8 mouse cellular contexts compared by ENCODE assay signal in genomic region chr2:28387422-28387836, GRCm38 (mm10). TPM values are rescaled to one million over a fixed set of nuclear protein-coding genes. Genes with fewer than 3 reads are reported as not detected.
DNase-seq lines count a peak whose midpoint lies in the region; ATAC-seq and TF ChIP-seq lines count a peak whose summit lies in the region.

No protein-coding gene starts in this region.

- no peak overlapping the region for H3K9ac ChIP-seq in midbrain, embryonic 13.5 days (replicated peaks)
- 0 out of 2 replicates have a peak overlapping the region, but pooled peaks have one; percentile 13 for H3K9ac ChIP-seq in stomach, postnatal 0 days (ENCODE audit: low read length)

- peak overlapping the region; percentile 61 for H3K27ac ChIP-seq in midbrain, embryonic 13.5 days
- 0 out of 2 replicates have a peak overlapping the region, but pooled peaks have one; percentile 18 for H3K27ac ChIP-seq in stomach, postnatal 0 days (replicated peaks)

- DNase-seq in cerebellum, postnatal 25 days, result peak; percentile 95 to 96
- DNase-seq in heart, adult 8-10 months (ENCODE audit: low spot score), result peak; percentile 11
- DNase-seq in layer of hippocampus, adult 18-20 months (ENCODE audit: low spot score in 2 of 2), result peak; percentile 63 to 73
- no peak for DNase-seq in stomach, postnatal 0 days (ENCODE audit: low spot score)
- DNase-seq in adrenal gland, postnatal 14 days, result no peak
- no peak for DNase-seq in c-Kit-positive CD71-positive TER-119-positive erythroid progenitor cells, embryonic 14.5 days (ENCODE audit: low spot score)

- no peaks in the 10 kb centered on the region for H3K9me3 ChIP-seq in midbrain, embryonic 13.5 days
- H3K9me3 ChIP-seq in stomach, postnatal 0 days (ENCODE audit: control insufficient read depth, low read length), result no peaks in the 10 kb centered on the region

- H3K36me3 ChIP-seq in midbrain, embryonic 13.5 days, result no peaks in the 10 kb centered on the region
- no peaks in the 10 kb centered on the region for H3K36me3 ChIP-seq in stomach, postnatal 0 days (ENCODE audit: control insufficient read depth, insufficient read depth, low read length)

- TF ChIP-seq EP300 in stomach, postnatal 0 days (optimal IDR thresholded peaks at IDR 0.05), result no peak

- TF ChIP-seq CTCF in stomach, postnatal 0 days (IDR thresholded peaks at IDR 0.05; ENCODE audit: low read depth), result no peak

- no peak overlapping the region for H3K4me3 ChIP-seq in midbrain, embryonic 13.5 days (replicated peaks)
- H3K4me3 ChIP-seq in stomach, postnatal 0 days (ENCODE audit: low read depth, low read length), result no peak overlapping the region

- peak; percentile 90 for ATAC-seq in cerebellum, adult (ENCODE audit: insufficient number of reproducible peaks, low FRiP score, low TSS enrichment)
- peak; percentile 89 for ATAC-seq in midbrain, embryonic 13.5 days
- no peak for ATAC-seq in stomach, postnatal 0 days (ENCODE audit: low FRiP score, low TSS enrichment)

- 1% methylated on average over 6 of the region's 6 CpGs for WGBS in midbrain, embryonic 13.5 days
- WGBS in stomach, postnatal 0 days, result 18% methylated on average over 6 of the region's 6 CpGs

- H3K4me2 ChIP-seq in midbrain, embryonic 13.5 days (replicated peaks), result no peak overlapping the region
- H3K4me2 ChIP-seq in stomach, postnatal 0 days (replicated peaks; ENCODE audit: low read depth), result no peak overlapping the region

- peaks cover 39% of the 10 kb centered on the region for H3K4me1 ChIP-seq in midbrain, embryonic 13.5 days (replicated peaks)
- no peaks in the 10 kb centered on the region for H3K4me1 ChIP-seq in stomach, postnatal 0 days (replicated peaks; ENCODE audit: control insufficient read depth, insufficient read depth)

- no peaks in the 10 kb centered on the region for H3K27me3 ChIP-seq in midbrain, embryonic 13.5 days
- no peaks in the 10 kb centered on the region for H3K27me3 ChIP-seq in stomach, postnatal 0 days (ENCODE audit: control insufficient read depth, insufficient read depth, low read length)

RNA-seq across cellular contexts. Expression of gene Ppp1r26, which starts 59.2 kb away (rescaled TPM):
- total RNA-seq in heart, adult 8-10 months (2022), result 1 to 10 TPM; 3.4 to 6.9 (median 3.9) TPM
- 10 to 100 TPM; 16.8 to 17.7 TPM for total RNA-seq in layer of hippocampus, adult 18-20 months (2021)
- 10.7 and 11.8 TPM in 2 replicates for polyA plus RNA-seq in midbrain, embryonic 13.5 days (2015; fragmentation: Nextera tagmentation; extraction: Ambion mirVana)
- polyA plus RNA-seq in stomach, postnatal 0 days (2015; fragmentation: Nextera tagmentation; extraction: Ambion mirVana), result 1.1 TPM in 2 replicates
- 5.4 and 5.9 TPM in 2 replicates for total RNA-seq in adrenal gland, postnatal 14 days (2021)

Comparison
In these comparisons a context has a peak if more than half of its experiments do, and no peak if none do; other contexts are left out.
1. DNase-seq: peak in cerebellum, postnatal 25 days (2 of 2), heart, adult 8-10 months (single experiment) and layer of hippocampus, adult 18-20 months (2 of 2); none in stomach, postnatal 0 days (single experiment), adrenal gland, postnatal 14 days (single experiment) and c-Kit-positive CD71-positive TER-119-positive erythroid progenitor cells, embryonic 14.5 days (single experiment).